Mouse (Mus musculus): ENCODE results near the gene Cwc27.

Cwc27 gene

DNA sequence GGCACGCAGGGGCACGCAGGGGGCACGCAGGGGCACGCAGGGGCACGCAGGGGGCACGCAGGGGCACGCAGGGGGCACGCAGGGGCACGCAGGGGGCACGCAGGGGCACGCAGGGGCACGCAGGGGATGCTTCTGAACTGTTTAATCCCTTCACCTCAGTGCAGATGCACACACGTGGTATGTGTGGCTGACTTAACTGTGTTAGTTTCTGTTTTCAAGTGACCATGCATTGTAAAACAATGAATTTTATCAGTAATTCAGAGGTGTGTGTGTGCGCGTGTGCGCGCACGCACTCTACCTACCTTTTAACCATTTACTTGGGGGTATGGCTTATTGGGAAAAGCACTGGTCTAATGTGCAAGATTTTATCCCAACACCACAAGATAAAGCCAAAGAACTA, 208.4 kb downstream of the Cwc27 start:
- DNase-seq = no peak

DNA sequence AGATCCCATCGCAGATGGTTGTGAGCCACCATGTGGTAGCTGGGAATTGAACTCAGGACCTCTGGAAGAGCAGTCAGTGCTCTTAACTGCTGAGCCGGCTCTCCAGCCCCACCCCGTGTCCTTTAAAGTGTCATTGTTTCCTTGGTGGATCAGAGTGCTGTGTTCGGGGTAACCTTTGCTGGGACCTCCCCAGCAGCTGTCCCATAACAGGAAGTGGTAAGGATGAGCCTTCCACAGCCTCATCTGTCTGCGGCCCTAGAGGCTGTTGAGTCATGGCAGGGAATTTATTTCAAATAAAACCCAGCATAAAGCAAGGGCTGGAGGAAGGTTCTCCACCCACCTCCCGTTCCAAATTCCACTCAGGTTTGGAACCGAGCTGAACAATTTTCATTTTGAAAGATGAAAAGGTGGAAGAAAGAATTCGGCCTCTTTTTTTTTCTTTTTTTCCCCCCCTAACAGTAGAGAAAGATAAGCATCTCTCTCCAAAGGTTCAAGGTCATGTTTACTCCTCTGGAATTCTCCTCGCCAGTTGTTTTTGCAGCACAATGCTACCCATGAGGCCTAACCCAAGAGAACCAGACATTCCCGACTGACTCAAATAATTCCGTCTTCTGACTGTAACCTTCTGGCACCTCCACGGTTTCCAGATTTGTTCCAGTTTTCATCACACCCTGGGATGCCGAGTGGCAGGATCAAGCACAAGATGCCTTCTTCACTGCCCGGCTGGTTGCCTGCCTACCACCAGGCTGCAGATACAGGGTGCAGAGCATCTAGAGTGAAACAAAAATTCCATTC, 210.0 kb downstream of the Cwc27 start:
- DNase-seq = no peak

DNA sequence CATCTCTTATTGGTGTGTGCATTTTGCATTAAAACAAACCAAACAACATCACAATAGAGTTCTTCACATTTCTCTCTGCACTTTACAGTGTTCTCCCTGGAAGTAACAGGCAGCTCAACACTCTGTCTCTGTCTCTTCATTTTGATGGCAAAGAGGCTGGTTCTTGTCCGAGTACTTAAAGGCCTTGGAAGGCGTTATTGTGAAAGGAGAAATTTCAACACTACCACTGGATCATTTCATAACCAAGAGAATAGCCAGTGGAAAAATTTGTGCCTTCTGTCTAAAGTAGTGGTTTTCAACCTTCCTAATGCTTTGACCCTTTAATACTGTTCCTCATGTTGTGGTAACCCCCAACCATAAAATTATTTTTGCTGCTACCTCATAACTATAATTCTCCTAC, 211.8 kb downstream of the Cwc27 start:
- no peak for DNase-seq

DNA sequence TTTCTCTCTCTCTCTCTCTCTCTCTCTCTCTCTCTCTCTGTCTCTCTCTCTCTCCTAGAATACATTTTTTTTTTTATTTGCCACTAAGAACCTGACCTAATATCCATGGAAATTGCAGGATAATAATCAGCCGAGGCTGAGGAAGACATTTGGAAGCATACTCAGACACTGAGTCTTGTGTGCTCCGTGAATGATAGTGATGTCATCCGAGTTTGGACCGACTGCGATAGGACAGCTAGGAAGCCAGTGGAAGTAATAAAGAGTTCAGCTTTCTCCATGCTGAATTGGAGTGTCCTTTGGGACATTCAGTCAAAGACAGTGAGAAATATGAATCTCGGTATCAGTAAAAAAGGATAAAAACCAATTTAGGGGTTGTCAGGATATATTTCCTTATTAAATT, 214.7 kb downstream of the Cwc27 start:
- DNase-seq = no peak

DNA sequence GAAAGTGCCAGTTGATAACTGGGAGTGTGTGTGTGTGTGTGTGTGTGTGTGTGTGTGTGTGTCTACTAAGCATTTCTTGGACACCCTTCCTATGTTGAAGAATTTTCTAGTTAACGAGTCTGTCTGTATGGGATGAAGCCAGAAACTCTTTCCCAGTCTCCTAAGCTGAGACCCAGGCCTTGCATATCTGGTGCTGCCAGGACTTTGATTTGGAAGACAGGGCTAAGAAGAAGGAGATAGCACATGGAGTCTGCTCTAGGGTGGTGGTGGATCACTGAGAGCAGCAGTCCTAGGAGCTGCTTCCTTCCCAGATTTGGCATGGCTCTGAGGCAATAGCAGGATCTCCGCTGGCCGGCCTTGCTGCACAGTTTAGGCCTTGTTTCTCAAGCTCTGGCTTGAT, 215.2 kb downstream of the Cwc27 start:
- no peak for DNase-seq

DNA sequence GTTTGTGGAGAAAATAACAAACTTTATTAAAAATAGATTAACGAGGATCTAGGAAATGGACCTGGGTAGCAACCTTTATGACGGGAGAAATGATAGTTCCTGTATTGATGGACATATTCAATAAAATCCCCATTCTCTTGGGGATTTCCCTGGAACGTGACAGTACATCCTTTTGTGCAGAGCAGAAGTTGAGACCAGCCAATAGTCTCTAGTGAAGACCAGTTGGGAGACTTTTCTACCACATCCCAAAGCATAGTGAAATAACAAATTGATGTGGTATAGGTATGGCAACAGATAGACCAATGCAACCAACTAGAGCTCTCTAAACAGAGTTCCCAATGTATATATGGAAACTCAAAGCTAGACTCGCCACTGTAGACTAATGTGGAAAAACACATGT, 220.7 kb downstream of the Cwc27 start:
- no peak for DNase-seq

DNA sequence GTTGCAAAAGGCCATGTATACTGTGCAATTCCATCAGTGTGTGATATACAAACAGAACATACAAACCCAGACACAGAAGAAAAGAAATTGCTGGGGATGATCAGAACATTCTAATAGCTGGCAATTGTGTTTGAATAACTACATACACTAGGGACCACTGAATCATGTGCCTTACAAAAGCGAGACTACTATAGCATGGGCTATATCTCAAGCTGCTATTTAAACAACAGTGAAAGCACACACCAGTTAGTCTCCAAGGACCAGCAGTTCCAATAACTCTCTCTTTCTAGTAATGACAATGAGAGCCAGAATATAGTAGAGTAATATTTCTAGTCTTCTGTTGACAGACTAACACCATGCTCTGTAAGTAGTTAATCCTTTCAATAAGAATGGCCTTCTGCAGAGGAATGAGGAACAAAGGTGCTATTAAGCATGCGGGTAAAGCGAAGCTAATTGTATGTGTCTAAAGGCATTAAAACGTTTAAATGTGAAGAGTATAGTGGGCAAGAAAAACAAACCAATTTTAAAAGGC, 222.1 kb downstream of the Cwc27 start:
- no peak for DNase-seq

DNA sequence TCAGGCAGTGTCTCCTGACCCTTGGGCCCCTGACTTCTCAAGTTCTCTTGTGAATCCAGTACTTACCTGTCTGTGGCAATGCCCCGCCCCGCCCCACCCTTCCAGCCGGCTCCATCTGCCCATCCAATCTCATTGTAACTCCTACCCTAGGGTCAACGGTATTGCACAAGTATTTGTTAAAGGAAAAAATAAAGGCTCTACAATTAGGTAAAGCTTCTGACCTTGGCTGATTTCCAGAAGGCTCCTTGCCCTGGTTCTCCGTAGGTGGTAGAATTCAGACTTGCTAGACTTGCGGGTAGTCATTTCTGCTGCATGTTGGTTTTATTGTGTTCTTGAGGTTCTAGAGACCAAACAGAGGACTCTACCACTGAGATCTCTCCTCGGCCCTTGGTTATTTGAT, 226.0 kb downstream of the Cwc27 start:
- DNase-seq = no peak

DNA sequence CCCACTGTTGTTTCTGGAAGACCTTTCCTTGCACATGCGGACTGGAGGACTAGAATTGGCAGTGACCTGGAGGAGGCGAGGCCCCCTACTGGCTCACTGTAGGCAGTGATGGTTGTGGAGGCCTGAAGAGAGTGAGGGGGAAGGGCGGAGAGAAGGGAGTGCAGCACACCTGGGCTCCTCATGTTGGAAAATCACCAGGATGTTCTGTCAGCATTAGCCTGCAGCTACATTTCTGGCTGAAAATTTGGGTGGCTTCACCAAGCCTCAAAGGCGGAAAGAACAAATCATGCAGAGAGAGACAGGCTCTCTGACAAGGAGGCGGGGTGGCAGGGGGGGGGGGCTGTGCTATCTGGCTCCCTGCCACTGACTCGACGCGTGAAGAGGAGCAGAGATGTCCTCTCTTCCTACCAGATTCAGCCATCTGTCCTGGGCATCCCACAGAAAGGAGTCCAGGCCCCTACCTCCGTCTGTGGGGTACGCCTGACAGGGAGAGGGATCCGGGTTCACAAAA, 226.8 kb downstream of the Cwc27 start:
- no peak for DNase-seq

DNA sequence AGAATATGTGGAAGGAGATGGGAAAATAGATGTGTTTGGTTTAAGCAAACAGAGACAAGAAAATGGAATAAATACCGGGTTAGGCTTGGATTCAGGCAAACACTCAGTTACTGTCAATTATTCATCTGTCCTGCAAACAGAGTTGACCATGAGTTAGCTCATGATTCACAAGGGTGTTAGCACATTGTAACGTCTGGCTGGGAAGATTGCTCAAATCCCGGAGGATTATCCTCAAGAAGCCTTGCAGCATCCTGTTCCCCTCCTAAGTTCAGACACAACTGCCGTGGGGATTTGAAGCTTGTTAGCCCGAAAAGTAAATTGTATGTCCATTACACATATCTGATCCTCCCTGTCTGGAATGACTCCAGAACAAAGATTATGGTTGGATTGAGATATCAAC, 228.6 kb downstream of the Cwc27 start:
- DNase-seq = no peak

All from kidney, adult 8-10 months (tissue).